Mouse (Mus musculus): ENCODE data around the gene Prss22. TPM values are rescaled to one million over a fixed set of nuclear protein-coding genes. Genes with fewer than 3 reads are reported as not detected.

Gene Prss22
- polyA plus RNA-seq, 1 experiment from 2014 or later = 0.13 TPM

- H3K9me3 ChIP-seq (replicated peaks) = no peaks in the 10 kb centered on the region
- peaks cover 22% of the 10 kb centered on the region for H3K4me1 ChIP-seq (replicated peaks)
- H3K27ac ChIP-seq = no peak overlapping the region
- H3K9ac ChIP-seq = no peak overlapping the region
- no peak for ATAC-seq (replicated peaks; ENCODE audit: insufficient number of reproducible peaks, insufficient read depth, low FRiP score, low read depth)
- H3K36me3 ChIP-seq = no peaks in the 10 kb centered on the region
- H3K4me2 ChIP-seq = no peak overlapping the region
- H3K27me3 ChIP-seq = peaks cover 28% of the 10 kb centered on the region
- no peak overlapping the region for H3K4me3 ChIP-seq
- 26% methylated on average over 1 of the region's 1 CpGs for WGBS
These were observed 2.5 kb downstream of the Prss22 start for GRCm38 (mm10) chr17:23995421-23995820.

GRCm38 (mm10) chr17:23994667-23995066 lies 3.2 kb downstream of the Prss22 start:
- no peaks in the 10 kb centered on the region for H3K36me3 ChIP-seq
- no peak overlapping the region for H3K27ac ChIP-seq
- H3K4me2 ChIP-seq = no peak overlapping the region
- ATAC-seq (replicated peaks; ENCODE audit: insufficient number of reproducible peaks, insufficient read depth, low FRiP score, low read depth) = no peak
- H3K9me3 ChIP-seq (replicated peaks) = no peaks in the 10 kb centered on the region
- H3K27me3 ChIP-seq = peaks cover 31% of the 10 kb centered on the region
- WGBS = 75% methylated on average over 7 of the region's 7 CpGs
- H3K4me3 ChIP-seq = no peak overlapping the region
- no peak overlapping the region for H3K9ac ChIP-seq
- H3K4me1 ChIP-seq (replicated peaks) = peaks cover 14% of the 10 kb centered on the region

GRCm38 (mm10) chr17:23993559-23994428 lies 4.1 kb downstream of the Prss22 start:
- H3K4me1 ChIP-seq (replicated peaks) = peaks cover 8% of the 10 kb centered on the region
- no peaks in the 10 kb centered on the region for H3K9me3 ChIP-seq (replicated peaks)
- H3K36me3 ChIP-seq = no peaks in the 10 kb centered on the region
- 10% methylated on average over 31 of the region's 31 CpGs for WGBS
- H3K4me3 ChIP-seq = peak overlapping the region; percentile 25
- H3K27me3 ChIP-seq = peaks cover 32% of the 10 kb centered on the region
- ATAC-seq (replicated peaks; ENCODE audit: insufficient number of reproducible peaks, insufficient read depth, low FRiP score, low read depth) = 0 out of 2 replicates have a peak, but pooled peaks have one; percentile 44
- no peak overlapping the region for H3K9ac ChIP-seq
- H3K27ac ChIP-seq = no peak overlapping the region
- peak overlapping the region; percentile 58 for H3K4me2 ChIP-seq

- H3K9ac ChIP-seq = no peak overlapping the region
- no peak overlapping the region for H3K27ac ChIP-seq
- no peaks in the 10 kb centered on the region for H3K9me3 ChIP-seq (replicated peaks)
- H3K4me1 ChIP-seq (replicated peaks) = peaks cover 8% of the 10 kb centered on the region
- H3K4me3 ChIP-seq = peak overlapping the region; percentile 25; the same call in 1 of the 2 replicates
- no peaks in the 10 kb centered on the region for H3K36me3 ChIP-seq
- no peak; the same call in 1 of the 2 replicates for ATAC-seq (replicated peaks; ENCODE audit: insufficient number of reproducible peaks, insufficient read depth, low FRiP score, low read depth)
- 67% methylated on average over 9 of the region's 9 CpGs for WGBS
- H3K4me2 ChIP-seq = peak overlapping the region; percentile 58
- peaks cover 31% of the 10 kb centered on the region for H3K27me3 ChIP-seq
These were observed 4.9 kb downstream of the Prss22 start for GRCm38 (mm10) chr17:23992789-23993553.

GRCm38 (mm10) chr17:23989802-23990201 lies 8.1 kb downstream of the Prss22 start:
- Histone ChIP-seq H3K27ac (no peak overlapping the region), H3K4me2 (no peak overlapping the region), H3K4me3 (no peak overlapping the region), H3K36me3 (no peaks in the 10 kb centered on the region), H3K9me3 (replicated peaks) (no peaks in the 10 kb centered on the region), H3K9ac (no peak overlapping the region), H3K4me1 (replicated peaks) (peaks cover 8% of the 10 kb centered on the region), H3K27me3 (peaks cover 16% of the 10 kb centered on the region)
- no peak for ATAC-seq (replicated peaks; ENCODE audit: insufficient number of reproducible peaks, insufficient read depth, low FRiP score, low read depth)
- WGBS = 33% methylated on average over 2 of the region's 2 CpGs

GRCm38 (mm10) chr17:23984989-23985388 lies 12.9 kb downstream of the Prss22 start:
- Histone ChIP-seq H3K9ac (no peak overlapping the region), H3K4me2 (no peak overlapping the region), H3K27me3 (peaks cover 4% of the 10 kb centered on the region; the same call in 1 of the 2 replicates), H3K27ac (no peak overlapping the region), H3K4me1 (replicated peaks) (no peaks in the 10 kb centered on the region), H3K36me3 (no peaks in the 10 kb centered on the region), H3K4me3 (no peak overlapping the region), H3K9me3 (replicated peaks) (no peaks in the 10 kb centered on the region)
- WGBS = 58% methylated on average over 1 of the region's 1 CpGs
- no peak for ATAC-seq (replicated peaks; ENCODE audit: insufficient number of reproducible peaks, insufficient read depth, low FRiP score, low read depth)

- no peak overlapping the region for H3K4me2 ChIP-seq
- H3K4me1 ChIP-seq (replicated peaks) = no peaks in the 10 kb centered on the region
- 57% methylated on average over 4 of the region's 4 CpGs for WGBS
- ATAC-seq (replicated peaks; ENCODE audit: insufficient number of reproducible peaks, insufficient read depth, low FRiP score, low read depth) = no peak
- no peaks in the 10 kb centered on the region for H3K36me3 ChIP-seq
- H3K27me3 ChIP-seq = no peaks in the 10 kb centered on the region
- no peaks in the 10 kb centered on the region for H3K9me3 ChIP-seq (replicated peaks)
- H3K4me3 ChIP-seq = no peak overlapping the region
- H3K9ac ChIP-seq = no peak overlapping the region
- H3K27ac ChIP-seq = no peak overlapping the region
These were observed 15.0 kb downstream of the Prss22 start for GRCm38 (mm10) chr17:23982912-23983311.

- 61% methylated on average over 10 of the region's 10 CpGs for WGBS
- no peak for ATAC-seq (replicated peaks; ENCODE audit: insufficient number of reproducible peaks, insufficient read depth, low FRiP score, low read depth)
These were observed 17.5 kb downstream of the Prss22 start, which contains the start of gene Prss30 for GRCm38 (mm10) chr17:23980297-23980909. TSS of gene Prss30 (minus strand) at chr17:23980566.

GRCm38 (mm10) chr17:23979471-23979870 lies 18.4 kb downstream of the Prss22 start:
- H3K4me1 ChIP-seq (replicated peaks) = no peaks in the 10 kb centered on the region
- no peak overlapping the region for H3K27ac ChIP-seq
- H3K9ac ChIP-seq = no peak overlapping the region
- H3K27me3 ChIP-seq = no peaks in the 10 kb centered on the region
- H3K36me3 ChIP-seq = no peaks in the 10 kb centered on the region
- H3K9me3 ChIP-seq (replicated peaks) = no peaks in the 10 kb centered on the region
- whole genome bisulfite sequencing = 50% methylated on average over 3 of the region's 3 CpGs
- no peak overlapping the region for H3K4me2 ChIP-seq
- ATAC-seq (replicated peaks; ENCODE audit: insufficient number of reproducible peaks, insufficient read depth, low FRiP score, low read depth) = no peak
- H3K4me3 ChIP-seq = no peak overlapping the region

More at GRCm38 (mm10) chr17:23980297-23980909, 17.5 kb downstream of the Prss22 start, which contains the start of gene Prss30:
- Histone ChIP-seq H3K4me3 (no peak within 1 kb of the TSS), H3K4me1 (replicated peaks) (no peaks in the 10 kb centered on the region), H3K9ac (no peak within 1 kb of the TSS), H3K27me3 (no peaks in the 10 kb centered on the region), H3K4me2 (no peak within 1 kb of the TSS), H3K36me3 (no peaks in the 10 kb centered on the region), H3K27ac (no peak within 1 kb of the TSS), H3K9me3 (replicated peaks) (no peaks in the 10 kb centered on the region)

- no peak overlapping the region for H3K4me2 ChIP-seq
- no peaks in the 10 kb centered on the region for H3K9me3 ChIP-seq (replicated peaks)
- WGBS = 89% methylated on average over 4 of the region's 4 CpGs
- no peak overlapping the region for H3K4me3 ChIP-seq
- no peaks in the 10 kb centered on the region for H3K4me1 ChIP-seq (replicated peaks)
- no peaks in the 10 kb centered on the region for H3K36me3 ChIP-seq
- H3K27ac ChIP-seq = no peak overlapping the region
- ATAC-seq (replicated peaks; ENCODE audit: insufficient number of reproducible peaks, insufficient read depth, low FRiP score, low read depth) = no peak
- no peaks in the 10 kb centered on the region for H3K27me3 ChIP-seq
- no peak overlapping the region for H3K9ac ChIP-seq
These were observed 21.2 kb downstream of the Prss22 start for GRCm38 (mm10) chr17:23976665-23977064.

GRCm38 (mm10) chr17:23971315-23971714 lies 26.6 kb downstream of the Prss22 start:
- H3K4me1 ChIP-seq (replicated peaks) = no peaks in the 10 kb centered on the region
- H3K27ac ChIP-seq = no peak overlapping the region
- H3K4me3 ChIP-seq = no peak overlapping the region
- H3K9me3 ChIP-seq (replicated peaks) = no peaks in the 10 kb centered on the region
- 78% methylated on average over 9 of the region's 9 CpGs for WGBS
- no peaks in the 10 kb centered on the region for H3K36me3 ChIP-seq
- no peak overlapping the region for H3K4me2 ChIP-seq
- no peak overlapping the region for H3K9ac ChIP-seq
- ATAC-seq (replicated peaks; ENCODE audit: insufficient number of reproducible peaks, insufficient read depth, low FRiP score, low read depth) = no peak
- H3K27me3 ChIP-seq = no peaks in the 10 kb centered on the region

All from heart, embryonic 15.5 days (tissue).